ENCODE assay signal across 9 mouse cellular contexts in the genomic region with DNA sequence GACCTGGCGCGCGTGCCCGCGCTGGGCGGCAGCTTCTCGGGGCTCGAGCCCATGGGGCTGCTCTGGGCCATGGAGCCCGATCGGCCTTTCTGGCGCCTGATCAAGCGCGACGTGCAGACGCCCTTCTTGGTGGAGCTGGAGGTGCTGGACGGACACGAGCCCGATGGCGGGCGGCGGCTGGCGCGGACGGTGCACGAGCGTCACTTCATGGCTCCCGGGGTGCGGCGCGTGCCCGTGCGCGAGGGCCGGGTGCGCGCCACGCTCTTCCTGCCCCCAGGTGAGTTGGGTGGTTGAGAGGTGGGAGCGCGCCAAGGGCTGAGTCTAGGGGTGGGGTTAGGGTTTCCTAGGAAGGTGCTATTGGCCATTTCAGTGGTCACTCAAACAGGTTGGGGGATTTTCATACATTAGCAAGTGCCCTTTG. TPM values are rescaled to one million over a fixed set of nuclear protein-coding genes. Genes with fewer than 3 reads are reported as not detected.
DNase-seq lines count a peak whose midpoint lies in the region; ATAC-seq lines count a peak whose summit lies in the region.
"Not testable (repeated sequence)": the region's sequence is repeated elsewhere in the genome, so short reads cannot be mapped to it uniquely, and the experiment has no call there.
"Had no signal": no experiment of that assay in that cellular context is flagged by ENCODE, and none has a peak within 500 bp of the region (broad histone marks: within the 10 kb centered on the region; RNA-seq: fewer than 3 reads in every experiment).

A gene (plus strand): TSS at position 245 of the 421 bp plus-strand sequence.

- DNase-seq in adrenal gland, postnatal 36 days: peak; percentile 38 to 40
- peak; percentile 37 for DNase-seq in embryonic facial prominence, embryonic 11.5 days (ENCODE audit: low spot score)
- peak; percentile 18 to 22 for DNase-seq in heart, adult 9 months (ENCODE audit: low spot score in 2 of 2)
- peak; percentile 37 to 40 for DNase-seq in left cerebral cortex, postnatal 25 days (ENCODE audit: low spot score in 2 of 2)
- DNase-seq in lung, postnatal 10 days: peak; percentile 46
- peak; percentile 37 for DNase-seq in ovary, postnatal 36 days (ENCODE audit: low spot score)
- peak; percentile 29 for DNase-seq in urinary bladder, postnatal 14 days (ENCODE audit: low spot score)

- not testable (repeated sequence) for H3K36me3 ChIP-seq in embryonic facial prominence, embryonic 11.5 days (replicated peaks; ENCODE audit: control insufficient read depth, insufficient read depth, low read depth, low read length); intestine, embryonic 15.5 days

- intact Hi-C loops in left cerebral cortex, postnatal 25 days (cut with DNase I): not testable (repeated sequence)

- H3K4me2 ChIP-seq in embryonic facial prominence, embryonic 11.5 days (ENCODE audit: low read depth, low read length): peak within 1 kb of the TSS; percentile 39
- peak within 1 kb of the TSS; percentile 70 for H3K4me2 ChIP-seq in intestine, embryonic 15.5 days (replicated peaks)

- 4% methylated on average over 39 of the region's 39 CpGs for WGBS in embryonic facial prominence, embryonic 11.5 days
- 2% methylated on average over 39 of the region's 39 CpGs for WGBS in intestine, embryonic 15.5 days

- H3K27ac ChIP-seq in embryonic facial prominence, embryonic 11.5 days (replicated peaks; ENCODE audit: low read depth, low read length): not testable (repeated sequence)
- H3K27ac ChIP-seq in intestine, embryonic 15.5 days: peak within 1 kb of the TSS; percentile 7

- not testable (repeated sequence) for H3K9me3 ChIP-seq in embryonic facial prominence, embryonic 11.5 days (replicated peaks; ENCODE audit: control insufficient read depth, low read length); intestine, embryonic 15.5 days

- not testable (repeated sequence) for ATAC-seq in embryonic facial prominence, embryonic 11.5 days (replicated peaks; ENCODE audit: insufficient number of reproducible peaks, low FRiP score, low TSS enrichment, low read depth)
- ATAC-seq in intestine, embryonic 15.5 days: peak; percentile 78

- peak within 1 kb of the TSS; percentile 42 for H3K4me3 ChIP-seq in embryonic facial prominence, embryonic 11.5 days (ENCODE audit: low read depth, low read length)
- peak within 1 kb of the TSS; percentile 48 for H3K4me3 ChIP-seq in intestine, embryonic 15.5 days (replicated peaks)

- not testable (repeated sequence) for H3K27me3 ChIP-seq in embryonic facial prominence, embryonic 11.5 days (ENCODE audit: control insufficient read depth, insufficient read depth, low read length); intestine, embryonic 15.5 days (replicated peaks)

- H3K4me1 ChIP-seq in embryonic facial prominence, embryonic 11.5 days (ENCODE audit: control insufficient read depth, insufficient read depth, low read length); intestine, embryonic 15.5 days (replicated peaks): not testable (repeated sequence)

- H3K9ac ChIP-seq in embryonic facial prominence, embryonic 11.5 days (replicated peaks; ENCODE audit: low read length): peak within 1 kb of the TSS; percentile 52
- peak within 1 kb of the TSS; percentile 48 for H3K9ac ChIP-seq in intestine, embryonic 15.5 days

RNA-seq across cellular contexts. Expression of the gene that starts here (rescaled TPM):
- total RNA-seq in adrenal gland, postnatal 36 days (2021): not detected
- not detected in 2 replicates for polyA plus RNA-seq in embryonic facial prominence, embryonic 11.5 days (2014; fragmentation: Nextera tagmentation; extraction: Ambion mirVana)
- polyA plus RNA-seq in intestine, embryonic 15.5 days (2015; fragmentation: Nextera tagmentation; extraction: Ambion mirVana): not detected in 2 replicates
- not detected for total RNA-seq in left cerebral cortex, postnatal 25 days (2021)
- total RNA-seq: gastrocnemius, postnatal 25 days had no signal

Comparison
In these comparisons a context has a peak if more than half of its experiments do, and no peak if none do; other contexts are left out.
1. Peak in DNase-seq in adrenal gland, postnatal 36 days; RNA of the gene not detected or under 1 TPM.
2. Peak in DNase-seq, H3K4me3 ChIP-seq, H3K9ac ChIP-seq and H3K4me2 ChIP-seq in embryonic facial prominence, embryonic 11.5 days; RNA of the gene not detected or under 1 TPM.
3. Peak in ATAC-seq, H3K4me3 ChIP-seq, H3K27ac ChIP-seq, H3K9ac ChIP-seq and H3K4me2 ChIP-seq in intestine, embryonic 15.5 days; RNA of the gene not detected or under 1 TPM.
4. Peak in DNase-seq in left cerebral cortex, postnatal 25 days; RNA of the gene not detected or under 1 TPM.